Mouse (Mus musculus) kidney, embryonic 15.5 days (tissue): ENCODE results near the gene Krtap17-1. TPM values are rescaled to one million over a fixed set of nuclear protein-coding genes. Genes with fewer than 3 reads are reported as not detected.

Source experiments
- ATAC-seq: fragments of 200-750 bp; cut with Nextera tagmentation; replicated peaks from 2 replicates; pipeline ENCODE4 v1.8.0; 2017; ENCODE audit warnings: moderate TSS enrichment; ENCODE audit not compliant: low FRiP score
- H3K27ac ChIP-seq: fragments of 300-500 bp; sonication (generic); 2 replicates; pipeline ENCODE4 v1.5.1; 2015; ENCODE audit warnings: mild to moderate bottlenecking, inconsistent platforms
- H3K27me3 ChIP-seq: fragments of 300-500 bp; sonication (generic); 2 replicates; pipeline ENCODE4 v1.6.1; 2015; ENCODE audit warnings: inconsistent platforms
- H3K36me3 ChIP-seq: fragments of 300-500 bp; sonication (generic); 2 replicates; pipeline ENCODE4 v1.6.1; 2015; ENCODE audit warnings: inconsistent platforms
- H3K4me1 ChIP-seq: fragments of 300-500 bp; sonication (generic); 2 replicates; pipeline ENCODE4 v1.6.1; 2015; ENCODE audit warnings: inconsistent platforms
- H3K4me2 ChIP-seq: fragments of 300-500 bp; sonication (generic); 2 replicates; pipeline ENCODE4 v1.6.1; 2015; ENCODE audit warnings: moderate library complexity, mild to moderate bottlenecking, inconsistent platforms
- H3K4me3 ChIP-seq: fragments of 300-500 bp; sonication (generic); replicated peaks from 2 replicates; pipeline ENCODE4 v1.5.1; 2015; ENCODE audit warnings: mild to moderate bottlenecking, inconsistent platforms
- H3K9ac ChIP-seq: fragments of 300-500 bp; sonication (generic); 2 replicates; pipeline ENCODE4 v1.6.1; 2015; ENCODE audit warnings: mild to moderate bottlenecking, inconsistent platforms
- H3K9me3 ChIP-seq: fragments of 300-500 bp; sonication (generic); replicated peaks from 2 replicates; pipeline ENCODE4 v1.6.1; 2016; ENCODE audit warnings: inconsistent platforms
- WGBS: fragments of 180-500 bp; shearing (Covaris S2); methylation state at CpG from one replicate; pipeline ENCODE4 v1.1.7; 2015; ENCODE audit warnings: mixed read lengths; 5-methylcytosine and 5-hydroxymethylcytosine counted together
- polyA plus RNA-seq: library from polyadenylated mRNA; unstranded; fragments of >200 nt; fragmentation: Nextera tagmentation; extraction: Ambion mirVana; gene quantifications from 2 replicates; pipeline ENCODE4 v1.2.1, GENCODE M21; 2015

Krtap17-1 gene
- not detected in 2 replicates for polyA plus RNA-seq

DNA sequence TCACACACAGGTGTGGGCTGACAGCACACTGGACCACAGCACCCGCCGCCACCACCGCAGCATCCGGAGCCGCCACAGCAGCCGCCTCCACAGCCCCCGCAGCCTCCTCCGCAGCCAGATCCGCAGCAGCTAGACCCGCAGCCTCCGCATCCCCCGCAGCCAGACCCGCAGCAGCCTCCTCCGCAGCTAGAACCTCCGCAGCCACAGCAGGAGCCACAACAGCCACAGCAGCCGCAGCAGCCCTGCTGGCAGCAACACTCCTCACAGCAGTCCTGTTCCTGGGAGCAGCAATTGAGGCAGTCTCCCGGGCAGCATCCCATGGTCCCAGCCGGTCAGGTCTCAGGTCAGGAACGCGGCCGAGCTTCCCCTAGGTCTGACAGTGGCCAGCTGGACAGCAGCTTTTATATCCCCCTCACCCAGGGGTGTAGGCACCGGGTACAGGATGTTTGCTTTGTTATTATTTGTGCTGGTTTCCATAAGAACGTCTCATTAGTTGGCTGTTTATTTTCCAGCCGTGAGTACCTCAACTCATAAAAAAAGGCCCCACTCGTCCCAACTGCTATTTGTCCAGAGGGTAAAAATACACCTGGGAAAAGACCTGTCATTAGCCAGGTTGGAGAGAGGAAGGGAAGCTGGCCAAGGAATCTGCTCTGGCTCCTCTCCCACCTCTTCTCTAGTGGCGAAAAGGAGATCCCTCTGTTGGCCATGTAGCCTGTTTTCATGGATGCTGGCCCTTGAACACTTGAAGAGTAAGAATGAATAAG is at the start of gene Krtap17-1:
Gene Krtap17-1, minus strand, starts transcription at position 375 of the 764 bp plus-strand sequence.
- peaks cover 21% of the 10 kb centered on the region for H3K27me3 ChIP-seq

DNA sequence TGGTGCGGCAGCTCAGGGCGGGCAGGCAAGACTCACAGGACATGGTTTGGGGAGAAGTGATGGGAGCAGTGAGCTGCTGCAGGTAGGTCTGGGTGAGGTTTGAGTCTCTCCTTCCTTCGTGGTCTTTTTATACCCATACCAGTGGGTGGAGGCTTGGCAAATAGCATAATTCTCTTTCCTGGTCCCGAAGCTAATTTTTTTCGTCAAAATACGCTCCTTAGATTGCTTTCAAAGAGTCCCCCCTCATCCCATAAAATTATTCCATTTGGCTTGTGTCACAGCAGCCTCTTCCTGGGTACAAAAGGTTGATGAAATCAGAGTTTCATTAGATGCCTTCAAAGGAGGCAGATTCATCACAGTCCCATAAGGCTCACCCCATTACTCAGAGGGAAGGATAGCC is 47.7 kb upstream of the Krtap17-1 start, which contains the start of gene Krt34:
Gene Krt34, minus strand, starts transcription at position 101 of the 400 bp plus-strand sequence.
- Histone ChIP-seq H3K4me1 (no peaks in the 10 kb centered on the region), H3K9me3 (no peaks in the 10 kb centered on the region), H3K36me3 (no peaks in the 10 kb centered on the region), H3K27ac (no peak within 1 kb of the TSS), H3K27me3 (no peaks in the 10 kb centered on the region), H3K9ac (no peak within 1 kb of the TSS), H3K4me2 (no peak within 1 kb of the TSS), H3K4me3 (no peak within 1 kb of the TSS)
- 88% methylated on average over 6 of the region's 6 CpGs for WGBS
- ATAC-seq, result no peak

More for the DNA sequence above, at the start of gene Krtap17-1:
- Histone ChIP-seq H3K9ac (no peak within 1 kb of the TSS), H3K4me3 (0 out of 2 replicates have a peak within 1 kb of the TSS, but pooled peaks have one; percentile 7), H3K9me3 (no peaks in the 10 kb centered on the region), H3K36me3 (no peaks in the 10 kb centered on the region), H3K4me1 (peaks cover 7% of the 10 kb centered on the region; the same call in 1 of the 2 replicates), H3K4me2 (peak within 1 kb of the TSS; percentile 41), H3K27ac (no peak within 1 kb of the TSS)
- WGBS, result 11% methylated on average over 26 of the region's 26 CpGs
- no peak for ATAC-seq

GRCm38 (mm10) chr11:100029768-100030167 is 36.0 kb upstream of the Krtap17-1 start, which contains the start of gene Krt33b:
Krt33b (minus strand) TSS chr11:100029868.
- Histone ChIP-seq H3K9ac (no peak within 1 kb of the TSS), H3K4me3 (no peak within 1 kb of the TSS), H3K4me1 (no peaks in the 10 kb centered on the region), H3K27ac (no peak within 1 kb of the TSS), H3K27me3 (no peaks in the 10 kb centered on the region), H3K9me3 (no peaks in the 10 kb centered on the region), H3K36me3 (no peaks in the 10 kb centered on the region), H3K4me2 (no peak within 1 kb of the TSS)
- 86% methylated on average over 6 of the region's 6 CpGs for WGBS
- ATAC-seq, result no peak

GRCm38 (mm10) chr11:100021438-100021837 is 27.6 kb upstream of the Krtap17-1 start:
- Histone ChIP-seq H3K9me3 (no peaks in the 10 kb centered on the region), H3K9ac (no peak overlapping the region), H3K36me3 (no peaks in the 10 kb centered on the region), H3K4me1 (no peaks in the 10 kb centered on the region), H3K4me2 (no peak overlapping the region), H3K27me3 (no peaks in the 10 kb centered on the region), H3K27ac (no peak overlapping the region), H3K4me3 (no peak overlapping the region)
- WGBS, result 82% methylated on average over 5 of the region's 5 CpGs
- ATAC-seq, result no peak

DNA sequence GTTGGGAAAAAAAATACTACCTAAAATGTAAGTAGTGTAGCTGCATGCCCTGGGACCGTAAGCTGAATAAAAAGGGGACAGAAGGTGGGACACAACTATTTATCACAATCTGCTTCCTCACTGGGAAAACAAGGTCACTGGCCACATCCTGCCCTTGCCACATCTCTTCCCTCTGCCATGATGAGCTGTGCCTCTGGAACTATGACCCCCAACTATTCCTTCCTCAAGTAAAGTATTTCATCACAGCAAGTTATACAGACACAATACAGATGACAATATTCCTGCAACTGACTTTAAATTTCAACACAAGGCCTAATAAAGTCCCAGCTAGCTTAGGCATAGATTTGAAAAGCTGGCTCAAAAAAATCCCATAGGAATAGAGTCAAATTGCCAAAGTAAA is 25.7 kb upstream of the Krtap17-1 start:
- no peak for ATAC-seq
- Histone ChIP-seq H3K4me2 (no peak overlapping the region), H3K4me3 (no peak overlapping the region), H3K9ac (no peak overlapping the region), H3K4me1 (no peaks in the 10 kb centered on the region), H3K27ac (no peak overlapping the region), H3K27me3 (no peaks in the 10 kb centered on the region), H3K36me3 (no peaks in the 10 kb centered on the region), H3K9me3 (no peaks in the 10 kb centered on the region)
- WGBS, result 74% methylated on average over 1 of the region's 1 CpGs

DNA sequence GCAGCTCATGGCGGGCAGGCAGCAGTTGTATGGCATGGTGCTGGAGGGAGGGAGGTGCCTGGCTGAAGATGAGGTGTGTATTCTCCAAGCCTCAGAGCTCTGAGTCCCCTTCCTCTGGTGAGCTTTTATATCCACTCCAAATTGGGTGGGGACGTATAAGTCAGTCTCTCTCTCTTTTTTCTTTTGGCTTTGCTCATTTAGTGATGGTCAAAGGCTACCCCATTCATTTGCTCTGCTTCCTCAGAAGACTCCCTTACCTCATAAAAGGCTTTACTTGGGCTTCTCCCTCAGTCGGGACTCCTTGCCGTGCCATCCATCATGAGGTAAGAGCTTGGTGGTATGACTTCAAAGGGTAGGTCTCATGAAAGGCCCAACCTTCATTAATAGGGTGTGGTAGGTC is 22.3 kb upstream of the Krtap17-1 start, which contains the start of gene Krt33a:
Gene Krt33a, minus strand, starts transcription at position 101 of the 400 bp plus-strand sequence.
- H3K4me3 ChIP-seq, result no peak within 1 kb of the TSS
- WGBS, result 68% methylated on average over 4 of the region's 4 CpGs
- no peaks in the 10 kb centered on the region for H3K9me3 ChIP-seq
- no peak within 1 kb of the TSS for H3K4me2 ChIP-seq
- H3K36me3 ChIP-seq, result no peaks in the 10 kb centered on the region
- H3K9ac ChIP-seq, result no peak within 1 kb of the TSS
- H3K27me3 ChIP-seq, result no peaks in the 10 kb centered on the region
- no peak for ATAC-seq
- no peak within 1 kb of the TSS for H3K27ac ChIP-seq
- no peaks in the 10 kb centered on the region for H3K4me1 ChIP-seq

DNA sequence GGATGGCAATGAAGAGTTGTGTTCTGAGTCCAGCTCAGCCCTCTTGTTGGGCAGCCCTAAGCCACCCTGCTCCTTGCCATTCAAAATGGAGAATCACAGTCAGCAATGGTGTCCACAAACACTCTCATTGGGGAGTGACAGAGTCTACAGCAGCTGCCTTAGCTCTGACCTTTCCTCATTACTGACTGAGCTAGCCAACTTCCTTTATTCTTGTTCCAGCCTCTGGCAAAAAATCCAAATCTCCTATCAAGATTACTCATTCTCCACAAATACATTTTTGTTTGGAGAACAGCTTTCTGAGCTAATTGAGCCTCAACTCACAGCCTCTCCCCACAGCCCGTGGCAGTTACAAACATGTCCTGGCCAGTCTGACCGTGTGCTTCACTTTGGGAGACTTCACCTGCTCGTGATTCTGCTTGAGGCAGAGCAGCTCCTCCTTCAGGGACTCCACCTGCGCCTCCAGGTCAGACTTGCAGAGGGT is 19.9 kb upstream of the Krtap17-1 start:
- Histone ChIP-seq H3K4me2 (no peak overlapping the region), H3K27ac (no peak overlapping the region), H3K9me3 (no peaks in the 10 kb centered on the region), H3K27me3 (no peaks in the 10 kb centered on the region), H3K4me3 (no peak overlapping the region), H3K36me3 (no peaks in the 10 kb centered on the region), H3K9ac (no peak overlapping the region), H3K4me1 (0 out of 2 replicates have a peak, but pooled peaks cover 5% of the 10 kb centered on the region)
- no peak for ATAC-seq
- WGBS, result 69% methylated on average over 4 of the region's 4 CpGs

GRCm38 (mm10) chr11:100010682-100011081 is 16.9 kb upstream of the Krtap17-1 start:
- 0 out of 2 replicates have a peak, but pooled peaks have one; percentile 43 for ATAC-seq
- WGBS, result 63% methylated on average over 5 of the region's 5 CpGs

DNA sequence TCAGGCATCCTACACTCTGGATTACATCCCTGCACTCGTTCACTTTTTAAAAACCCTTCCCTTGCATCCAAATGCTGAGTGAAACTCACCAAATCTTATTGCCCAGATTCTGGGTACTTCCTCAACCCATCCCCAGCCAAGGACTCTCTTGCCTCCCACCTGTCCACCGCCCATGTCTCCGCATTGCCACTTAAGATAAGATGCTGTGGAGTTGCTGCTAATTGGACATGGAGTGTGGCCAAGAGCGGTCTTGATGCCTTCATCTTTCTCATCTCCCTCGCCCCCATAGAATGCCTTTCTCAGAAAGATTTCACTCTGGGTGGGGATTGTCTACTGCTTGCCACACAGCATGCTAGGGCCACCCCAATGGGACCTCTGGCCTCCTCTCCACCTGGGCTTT is 14.5 kb upstream of the Krtap17-1 start:
- H3K27me3 ChIP-seq, result no peaks in the 10 kb centered on the region
- H3K36me3 ChIP-seq, result no peaks in the 10 kb centered on the region
- H3K27ac ChIP-seq, result no peak overlapping the region
- H3K9me3 ChIP-seq, result no peaks in the 10 kb centered on the region
- ATAC-seq, result no peak
- WGBS, result 91% methylated on average over 5 of the region's 5 CpGs
- no peak overlapping the region for H3K4me2 ChIP-seq
- no peak overlapping the region for H3K9ac ChIP-seq
- H3K4me1 ChIP-seq, result 0 out of 2 replicates have a peak, but pooled peaks cover 5% of the 10 kb centered on the region
- H3K4me3 ChIP-seq, result no peak overlapping the region

More at GRCm38 (mm10) chr11:100010682-100011081, 16.9 kb upstream of the Krtap17-1 start:
- H3K9me3 ChIP-seq, result no peaks in the 10 kb centered on the region
- no peak overlapping the region for H3K4me3 ChIP-seq
- 0 out of 2 replicates have a peak, but pooled peaks cover 5% of the 10 kb centered on the region for H3K4me1 ChIP-seq
- H3K27me3 ChIP-seq, result no peaks in the 10 kb centered on the region
- no peak overlapping the region for H3K27ac ChIP-seq
- H3K9ac ChIP-seq, result no peak overlapping the region
- no peaks in the 10 kb centered on the region for H3K36me3 ChIP-seq
- no peak overlapping the region for H3K4me2 ChIP-seq

DNA sequence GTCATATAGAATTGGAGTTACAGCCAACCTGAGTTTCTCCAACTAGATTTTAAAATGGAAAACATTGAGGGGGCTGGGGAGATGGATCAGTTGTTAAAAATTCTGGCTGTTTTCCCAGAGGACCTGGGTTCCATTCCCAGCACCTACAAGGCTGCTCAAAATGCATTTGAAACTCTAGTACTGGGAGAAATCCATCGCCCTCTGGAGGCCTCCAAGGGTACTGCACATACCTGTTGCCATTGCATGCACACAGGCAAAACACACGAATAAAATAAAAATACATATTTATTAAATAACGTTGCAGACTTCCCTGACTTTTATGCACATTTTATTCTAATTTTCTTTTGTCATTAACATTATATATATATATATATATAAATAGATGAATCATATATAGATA is 12.8 kb upstream of the Krtap17-1 start:
- H3K4me1 ChIP-seq, result 0 out of 2 replicates have a peak, but pooled peaks cover 5% of the 10 kb centered on the region
- H3K36me3 ChIP-seq, result no peaks in the 10 kb centered on the region
- H3K9me3 ChIP-seq, result no peaks in the 10 kb centered on the region
- ATAC-seq, result no peak
- no peaks in the 10 kb centered on the region for H3K27me3 ChIP-seq
- H3K4me3 ChIP-seq, result no peak overlapping the region
- no peak overlapping the region for H3K9ac ChIP-seq
- no peak overlapping the region for H3K27ac ChIP-seq
- 56% methylated on average over 3 of the region's 3 CpGs for WGBS
- H3K4me2 ChIP-seq, result no peak overlapping the region

DNA sequence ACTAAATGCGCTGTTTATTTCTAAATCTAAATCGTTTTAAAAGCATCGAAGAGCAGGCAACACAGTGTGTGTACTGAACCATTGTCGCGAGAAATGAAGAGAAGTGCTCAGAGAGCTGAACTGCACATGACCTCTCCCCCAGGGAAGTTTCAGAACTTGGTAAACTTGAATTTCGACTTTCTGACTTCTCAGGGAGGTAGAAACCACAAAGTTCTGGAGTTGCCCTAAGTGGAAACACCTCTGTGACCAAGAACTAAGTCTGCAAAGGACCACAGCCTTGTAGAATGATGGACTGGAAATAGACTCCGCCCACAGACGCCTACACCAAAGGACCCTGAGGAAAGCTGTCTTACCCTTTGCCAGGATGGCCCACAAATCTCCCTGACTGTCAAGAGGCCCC is 12.1 kb upstream of the Krtap17-1 start:
- H3K27me3 ChIP-seq, result no peaks in the 10 kb centered on the region
- peak overlapping the region; percentile 34; the same call in 1 of the 2 replicates for H3K27ac ChIP-seq
- no peak overlapping the region for H3K9ac ChIP-seq
- no peaks in the 10 kb centered on the region for H3K36me3 ChIP-seq
- no peaks in the 10 kb centered on the region for H3K9me3 ChIP-seq
- H3K4me1 ChIP-seq, result 0 out of 2 replicates have a peak, but pooled peaks cover 5% of the 10 kb centered on the region
- no peak overlapping the region for H3K4me2 ChIP-seq
- H3K4me3 ChIP-seq, result no peak overlapping the region
- 75% methylated on average over 8 of the region's 8 CpGs for WGBS
- no peak for ATAC-seq

- Histone ChIP-seq H3K27me3 (no peaks in the 10 kb centered on the region), H3K36me3 (no peaks in the 10 kb centered on the region), H3K9me3 (no peaks in the 10 kb centered on the region), H3K4me3 (no peak overlapping the region), H3K9ac (no peak overlapping the region), H3K27ac (no peak overlapping the region), H3K4me1 (no peaks in the 10 kb centered on the region), H3K4me2 (no peak overlapping the region)
- no peak for ATAC-seq
- 20% methylated on average over 6 of the region's 6 CpGs for WGBS
Measured at GRCm38 (mm10) chr11:100004846-100005245, 11.1 kb upstream of the Krtap17-1 start.
